Mouse (Mus musculus): ENCODE data around the gene Eif4e3. TPM values are rescaled to one million over a fixed set of nuclear protein-coding genes. Genes with fewer than 3 reads are reported as not detected.
A peak's percentile ranks its signal among the peaks of the same experiment; 100 is the strongest.

Eif4e3 gene
- polyA plus RNA-seq, 1 experiment from 2014 or later: 15.1 TPM

GRCm38 (mm10) chr6:99614566-99615271 is 51.9 kb downstream of the Eif4e3 start:
- H3K9ac ChIP-seq (ENCODE audit: low read depth, low read length): no peak overlapping the region
- no peaks in the 10 kb centered on the region for H3K36me3 ChIP-seq (ENCODE audit: control insufficient read depth, insufficient read depth, low read length)
- no peak overlapping the region for H3K4me3 ChIP-seq (ENCODE audit: low read depth, low read length)
- H3K4me1 ChIP-seq (replicated peaks; ENCODE audit: control insufficient read depth, insufficient read depth, low read length): peaks cover 9% of the 10 kb centered on the region
- ATAC-seq (ENCODE audit: low FRiP score): no peak
- no peak overlapping the region for H3K27ac ChIP-seq (ENCODE audit: low read depth, low read length)
- H3K9me3 ChIP-seq (ENCODE audit: control insufficient read depth, low read length): no peaks in the 10 kb centered on the region
- H3K27me3 ChIP-seq (ENCODE audit: control insufficient read depth, insufficient read depth, low read length): peaks cover 5% of the 10 kb centered on the region; the same call in 1 of the 2 replicates
- WGBS: 64% methylated on average over 17 of the region's 17 CpGs
- no peak for DNase-seq (ENCODE audit: low spot score)
- 0 out of 2 replicates have a peak overlapping the region, but pooled peaks have one; percentile 15 for H3K4me2 ChIP-seq (replicated peaks; ENCODE audit: low read depth, low read length)

- Histone ChIP-seq H3K9me3 (ENCODE audit: control insufficient read depth, low read length) (no peaks in the 10 kb centered on the region), H3K27me3 (ENCODE audit: control insufficient read depth, insufficient read depth, low read length) (peaks cover 3% of the 10 kb centered on the region; the same call in 1 of the 2 replicates), H3K27ac (ENCODE audit: low read depth, low read length) (no peak overlapping the region), H3K36me3 (ENCODE audit: control insufficient read depth, insufficient read depth, low read length) (no peaks in the 10 kb centered on the region), H3K4me2 (replicated peaks; ENCODE audit: low read depth, low read length) (no peak overlapping the region), H3K4me1 (replicated peaks; ENCODE audit: control insufficient read depth, insufficient read depth, low read length) (peaks cover 9% of the 10 kb centered on the region), H3K9ac (ENCODE audit: low read depth, low read length) (no peak overlapping the region), H3K4me3 (ENCODE audit: low read depth, low read length) (no peak overlapping the region)
- DNase-seq (ENCODE audit: low spot score) (peak; percentile 37), ATAC-seq (ENCODE audit: low FRiP score) (no peak)
- 57% methylated on average over 6 of the region's 6 CpGs for WGBS
Observed at GRCm38 (mm10) chr6:99611866-99612265, 54.7 kb downstream of the Eif4e3 start.

- no peaks in the 10 kb centered on the region for H3K36me3 ChIP-seq (ENCODE audit: control insufficient read depth, insufficient read depth, low read length)
- ATAC-seq (ENCODE audit: low FRiP score): no peak
- 52% methylated on average over 14 of the region's 14 CpGs for WGBS
- H3K9ac ChIP-seq (ENCODE audit: low read depth, low read length): no peak overlapping the region
- no peaks in the 10 kb centered on the region for H3K9me3 ChIP-seq (ENCODE audit: control insufficient read depth, low read length)
- H3K4me1 ChIP-seq (replicated peaks; ENCODE audit: control insufficient read depth, insufficient read depth, low read length): peaks cover 11% of the 10 kb centered on the region
- peaks cover 3% of the 10 kb centered on the region; the same call in 1 of the 2 replicates for H3K27me3 ChIP-seq (ENCODE audit: control insufficient read depth, insufficient read depth, low read length)
- no peak for DNase-seq (ENCODE audit: low spot score)
- H3K4me2 ChIP-seq (replicated peaks; ENCODE audit: low read depth, low read length): no peak overlapping the region
- no peak overlapping the region for H3K27ac ChIP-seq (ENCODE audit: low read depth, low read length)
- H3K4me3 ChIP-seq (ENCODE audit: low read depth, low read length): no peak overlapping the region
Observed at GRCm38 (mm10) chr6:99610454-99611427, 55.8 kb downstream of the Eif4e3 start.

DNA sequence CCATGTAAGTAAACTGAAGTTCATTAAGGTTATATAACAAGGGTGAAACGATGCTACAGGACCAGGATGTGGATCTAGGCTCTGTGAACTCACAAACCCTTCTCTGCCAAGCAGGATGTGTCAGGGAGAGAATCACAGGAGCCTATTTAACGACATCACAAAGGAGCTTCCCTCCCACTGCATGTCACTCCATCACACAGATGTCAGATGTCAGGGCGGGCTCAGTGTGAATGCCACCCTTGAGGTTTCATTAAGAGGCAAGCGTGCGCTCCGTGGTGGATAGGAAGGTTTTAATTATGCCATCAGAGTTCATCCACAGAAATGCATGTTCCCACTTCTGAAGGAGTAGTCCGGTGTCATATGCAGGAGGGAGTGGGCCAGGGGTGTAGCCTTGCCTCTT is 60.5 kb downstream of the Eif4e3 start:
- H3K9ac ChIP-seq (ENCODE audit: low read depth, low read length): no peak overlapping the region
- no peaks in the 10 kb centered on the region for H3K36me3 ChIP-seq (ENCODE audit: control insufficient read depth, insufficient read depth, low read length)
- no peak overlapping the region for H3K4me3 ChIP-seq (ENCODE audit: low read depth, low read length)
- DNase-seq (ENCODE audit: low spot score) (no peak), ATAC-seq (ENCODE audit: low FRiP score) (no peak)
- no peak overlapping the region for H3K27ac ChIP-seq (ENCODE audit: low read depth, low read length)
- no peak overlapping the region for H3K4me2 ChIP-seq (replicated peaks; ENCODE audit: low read depth, low read length)
- 0 out of 2 replicates have a peak, but pooled peaks cover 2% of the 10 kb centered on the region for H3K4me1 ChIP-seq (replicated peaks; ENCODE audit: control insufficient read depth, insufficient read depth, low read length)
- H3K9me3 ChIP-seq (ENCODE audit: control insufficient read depth, low read length): no peaks in the 10 kb centered on the region
- WGBS: 54% methylated on average over 7 of the region's 7 CpGs
- H3K27me3 ChIP-seq (ENCODE audit: control insufficient read depth, insufficient read depth, low read length): no peaks in the 10 kb centered on the region

- no peak for DNase-seq (ENCODE audit: low spot score)
- Histone ChIP-seq H3K27me3 (ENCODE audit: control insufficient read depth, insufficient read depth, low read length) (no peaks in the 10 kb centered on the region), H3K9ac (ENCODE audit: low read depth, low read length) (no peak overlapping the region), H3K4me2 (replicated peaks; ENCODE audit: low read depth, low read length) (no peak overlapping the region), H3K4me3 (ENCODE audit: low read depth, low read length) (no peak overlapping the region), H3K36me3 (ENCODE audit: control insufficient read depth, insufficient read depth, low read length) (no peaks in the 10 kb centered on the region), H3K9me3 (ENCODE audit: control insufficient read depth, low read length) (no peaks in the 10 kb centered on the region), H3K27ac (ENCODE audit: low read depth, low read length) (no peak overlapping the region), H3K4me1 (replicated peaks; ENCODE audit: control insufficient read depth, insufficient read depth, low read length) (0 out of 2 replicates have a peak, but pooled peaks cover 2% of the 10 kb centered on the region)
- 88% methylated on average over 2 of the region's 2 CpGs for WGBS
- no peak for ATAC-seq (ENCODE audit: low FRiP score)
Observed at GRCm38 (mm10) chr6:99604758-99605157, 61.8 kb downstream of the Eif4e3 start.

- Histone ChIP-seq H3K4me2 (replicated peaks; ENCODE audit: low read depth, low read length) (no peak overlapping the region), H3K9ac (ENCODE audit: low read depth, low read length) (no peak overlapping the region), H3K27me3 (ENCODE audit: control insufficient read depth, insufficient read depth, low read length) (no peaks in the 10 kb centered on the region), H3K36me3 (ENCODE audit: control insufficient read depth, insufficient read depth, low read length) (no peaks in the 10 kb centered on the region), H3K4me1 (replicated peaks; ENCODE audit: control insufficient read depth, insufficient read depth, low read length) (0 out of 2 replicates have a peak, but pooled peaks cover 2% of the 10 kb centered on the region), H3K27ac (ENCODE audit: low read depth, low read length) (no peak overlapping the region), H3K9me3 (ENCODE audit: control insufficient read depth, low read length) (no peaks in the 10 kb centered on the region), H3K4me3 (ENCODE audit: low read depth, low read length) (no peak overlapping the region)
- ATAC-seq (ENCODE audit: low FRiP score): no peak
- DNase-seq (ENCODE audit: low spot score): no peak
- 90% methylated on average over 7 of the region's 7 CpGs for WGBS
Observed at GRCm38 (mm10) chr6:99602434-99602833, 64.1 kb downstream of the Eif4e3 start.

DNA sequence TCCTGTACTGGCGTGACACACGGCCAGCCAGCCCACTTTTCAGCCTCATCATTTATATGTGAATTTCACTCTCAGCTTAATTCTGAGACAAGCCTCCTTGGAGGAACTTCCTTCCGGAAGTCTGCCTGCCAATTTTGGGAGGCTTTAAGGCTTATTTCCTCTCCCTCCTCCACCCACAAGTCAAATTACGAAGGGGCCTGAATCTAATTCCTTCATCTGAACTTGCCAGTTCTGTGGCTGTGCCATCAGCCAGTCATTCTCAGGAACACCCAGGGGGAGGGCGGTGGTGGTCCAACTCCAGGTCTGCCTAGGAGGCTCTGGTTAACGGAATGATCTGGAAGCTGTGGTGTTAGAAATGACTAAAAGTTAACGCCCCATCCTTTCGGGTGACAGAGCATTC is 65.7 kb downstream of the Eif4e3 start:
- H3K4me3 ChIP-seq (ENCODE audit: low read depth, low read length): no peak overlapping the region
- H3K27ac ChIP-seq (ENCODE audit: low read depth, low read length): no peak overlapping the region
- DNase-seq (ENCODE audit: low spot score) (no peak), ATAC-seq (ENCODE audit: low FRiP score) (no peak)
- no peak overlapping the region for H3K9ac ChIP-seq (ENCODE audit: low read depth, low read length)
- no peak overlapping the region for H3K4me2 ChIP-seq (replicated peaks; ENCODE audit: low read depth, low read length)
- H3K36me3 ChIP-seq (ENCODE audit: control insufficient read depth, insufficient read depth, low read length): no peaks in the 10 kb centered on the region
- H3K9me3 ChIP-seq (ENCODE audit: control insufficient read depth, low read length): no peaks in the 10 kb centered on the region
- no peaks in the 10 kb centered on the region for H3K4me1 ChIP-seq (replicated peaks; ENCODE audit: control insufficient read depth, insufficient read depth, low read length)
- H3K27me3 ChIP-seq (ENCODE audit: control insufficient read depth, insufficient read depth, low read length): no peaks in the 10 kb centered on the region
- 81% methylated on average over 8 of the region's 8 CpGs for WGBS

DNA sequence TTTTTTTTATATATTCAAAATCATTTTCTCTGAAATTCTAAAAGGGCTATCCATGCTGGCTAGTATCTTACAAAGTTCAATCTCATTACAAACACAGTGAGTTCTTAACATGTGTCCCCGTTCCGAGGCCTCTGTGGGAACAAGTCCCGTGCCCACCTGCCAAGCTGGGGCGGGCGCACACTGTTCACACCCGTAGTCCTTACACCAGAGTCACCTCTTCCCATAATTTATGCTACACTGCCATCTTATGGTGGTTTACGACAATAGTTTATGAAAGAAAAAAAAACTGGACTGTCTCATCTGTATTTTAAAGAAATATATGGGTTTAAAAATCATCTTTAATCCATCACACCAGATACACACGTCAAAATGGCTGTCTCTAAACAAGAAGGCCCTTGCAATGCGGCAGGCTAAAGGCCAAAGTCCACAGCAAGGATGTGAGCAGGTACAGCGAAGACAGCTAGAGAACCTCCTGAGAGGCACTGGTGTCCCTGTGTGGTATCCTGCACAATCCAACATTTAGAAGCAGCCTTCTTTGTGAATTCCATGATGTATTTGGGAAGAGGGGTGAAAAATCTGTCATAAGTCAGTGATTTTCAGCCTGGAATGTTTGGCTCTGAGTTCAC is 66.3 kb downstream of the Eif4e3 start:
- Histone ChIP-seq H3K36me3 (ENCODE audit: control insufficient read depth, insufficient read depth, low read length) (no peaks in the 10 kb centered on the region), H3K27ac (ENCODE audit: low read depth, low read length) (no peak overlapping the region), H3K4me1 (replicated peaks; ENCODE audit: control insufficient read depth, insufficient read depth, low read length) (no peaks in the 10 kb centered on the region), H3K9me3 (ENCODE audit: control insufficient read depth, low read length) (no peaks in the 10 kb centered on the region), H3K4me3 (ENCODE audit: low read depth, low read length) (no peak overlapping the region), H3K4me2 (replicated peaks; ENCODE audit: low read depth, low read length) (no peak overlapping the region), H3K9ac (ENCODE audit: low read depth, low read length) (no peak overlapping the region), H3K27me3 (ENCODE audit: control insufficient read depth, insufficient read depth, low read length) (no peaks in the 10 kb centered on the region)
- ATAC-seq (ENCODE audit: low FRiP score) (0 out of 2 replicates have a peak, but pooled peaks have one; percentile 53), DNase-seq (ENCODE audit: low spot score) (peak; percentile 76)
- 32% methylated on average over 10 of the region's 10 CpGs for WGBS
